Mouse (Mus musculus) spleen, adult 2 months (tissue): ENCODE measurements around the gene Acadsb.

ENCODE experiments used
- CTCF ChIP-seq: fragments of 200-500 bp; IDR thresholded peaks from 2 replicates; pipeline ENCODE4 v1.5.1; 2011; ENCODE audit warnings: mild to moderate bottlenecking, inconsistent platforms; ENCODE audit not compliant: insufficient read depth, insufficient read length, insufficient replicate concordance; ENCODE audit errors: extremely low read depth
- POLR2A ChIP-seq: fragments of 200-500 bp; IDR thresholded peaks from 2 replicates; pipeline ENCODE4 v1.6.1; 2011; ENCODE audit warnings: low read depth, low read length, inconsistent platforms

DNA sequence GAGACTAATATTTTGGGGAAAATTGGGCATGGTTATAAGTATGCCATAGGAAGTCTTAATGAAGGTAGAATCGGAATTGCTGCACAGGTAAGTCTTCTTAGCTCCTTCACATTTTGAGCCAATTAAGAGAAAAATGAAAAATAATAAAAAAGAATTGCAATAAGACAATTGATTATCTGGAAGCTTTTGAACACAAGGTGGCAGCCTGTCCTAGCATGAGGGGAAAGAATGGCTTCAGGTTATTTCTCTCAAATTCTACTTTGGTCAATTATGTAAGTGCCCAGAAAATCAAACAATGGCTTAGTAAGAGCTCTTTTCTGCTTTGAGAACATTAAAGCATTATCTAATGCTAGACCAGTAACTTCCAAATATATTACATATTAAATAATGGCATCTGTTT lies 23.9 kb downstream of the Acadsb start:
- no peak for TF ChIP-seq POLR2A
- TF ChIP-seq CTCF = no peak
